Mouse (Mus musculus) E14TG2a.4 (cell line): ENCODE results near the gene Tbxa2r.

ENCODE experiments used
- CTCF ChIP-seq: conservative IDR thresholded peaks from 2 replicates; pipeline ENCODE4 v1.5.1; 2014; ENCODE audit warnings: low read length
- NANOG ChIP-seq: IDR thresholded peaks from 2 replicates; pipeline ENCODE4 v1.6.1; 2014; ENCODE audit warnings: borderline replicate concordance, low read length, mixed read lengths

DNA sequence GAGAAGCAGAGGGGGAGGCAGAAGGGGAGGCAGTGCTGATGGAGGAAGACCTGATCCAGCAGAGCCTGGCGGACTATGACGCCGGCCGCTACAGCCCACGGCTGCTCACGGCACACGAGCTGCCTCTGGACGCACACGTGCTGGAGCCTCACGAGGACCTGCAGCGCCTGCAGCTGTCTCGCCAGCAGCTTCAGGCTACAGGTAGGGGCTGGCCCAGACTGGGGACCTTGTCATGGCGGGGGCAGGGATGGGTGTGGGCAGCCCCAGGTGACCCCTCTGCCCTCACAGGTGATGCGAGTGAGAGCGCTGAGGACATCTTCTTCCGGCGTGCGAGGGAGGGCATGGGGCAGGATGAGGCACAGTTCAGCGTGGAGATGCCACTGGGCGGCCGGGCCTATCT is 3.4 kb upstream of the Tbxa2r start:
- no peak for TF ChIP-seq NANOG
- TF ChIP-seq CTCF: no peak
